Mouse (Mus musculus): ENCODE measurements around the gene Orai2. TPM values are rescaled to one million over a fixed set of nuclear protein-coding genes. Genes with fewer than 3 reads are reported as not detected.
"Not testable (repeated sequence)": the region's sequence is repeated elsewhere in the genome, so short reads cannot be mapped to it uniquely, and the experiment has no call there.

Gene Orai2
- total RNA-seq, 2 experiments from 2014 or later = 10.1 to 20.3 TPM

- peak; percentile 27; the same call in 1 of the 2 replicates for ATAC-seq (replicated peaks; ENCODE audit: low FRiP score, low TSS enrichment, poor library complexity, severe bottlenecking)
Measured at GRCm38 (mm10) chr5:136179594-136179993, 9.1 kb upstream of the Orai2 start.

GRCm38 (mm10) chr5:136173606-136174463 lies 3.3 kb upstream of the Orai2 start:
- no peak for ATAC-seq (replicated peaks; ENCODE audit: low FRiP score, low TSS enrichment, poor library complexity, severe bottlenecking)

GRCm38 (mm10) chr5:136172939-136173338 lies 2.4 kb upstream of the Orai2 start:
- no peak for ATAC-seq (replicated peaks; ENCODE audit: low FRiP score, low TSS enrichment, poor library complexity, severe bottlenecking)

- peak; percentile 10; the same call in 1 of the 2 replicates for ATAC-seq (replicated peaks; ENCODE audit: low FRiP score, low TSS enrichment, poor library complexity, severe bottlenecking)
Measured at GRCm38 (mm10) chr5:136171363-136172341, 1.1 kb upstream of the Orai2 start.

GRCm38 (mm10) chr5:136169626-136170511 lies 644 bp downstream of the Orai2 start:
- 0 out of 2 replicates have a peak, but pooled peaks have one; percentile 13 for ATAC-seq (replicated peaks; ENCODE audit: low FRiP score, low TSS enrichment, poor library complexity, severe bottlenecking)

GRCm38 (mm10) chr5:136168071-136168470 lies 2.4 kb downstream of the Orai2 start:
- ATAC-seq (replicated peaks; ENCODE audit: low FRiP score, low TSS enrichment, poor library complexity, severe bottlenecking) = no peak

GRCm38 (mm10) chr5:136167296-136167695 lies 3.2 kb downstream of the Orai2 start:
- no peak for ATAC-seq (replicated peaks; ENCODE audit: low FRiP score, low TSS enrichment, poor library complexity, severe bottlenecking)

- ATAC-seq (replicated peaks; ENCODE audit: low FRiP score, low TSS enrichment, poor library complexity, severe bottlenecking) = 0 out of 2 replicates have a peak, but pooled peaks have one; percentile 46
Measured at GRCm38 (mm10) chr5:136165246-136165645, 5.3 kb downstream of the Orai2 start.

- no peak for ATAC-seq (replicated peaks; ENCODE audit: low FRiP score, low TSS enrichment, poor library complexity, severe bottlenecking)
Measured at GRCm38 (mm10) chr5:136163807-136164474, 6.6 kb downstream of the Orai2 start.

GRCm38 (mm10) chr5:136160084-136160483 lies 10.4 kb downstream of the Orai2 start:
- not testable (repeated sequence) for ATAC-seq (replicated peaks; ENCODE audit: low FRiP score, low TSS enrichment, poor library complexity, severe bottlenecking)

- ATAC-seq (replicated peaks; ENCODE audit: low FRiP score, low TSS enrichment, poor library complexity, severe bottlenecking) = no peak
Measured at GRCm38 (mm10) chr5:136155399-136155798, 15.1 kb downstream of the Orai2 start.

- ATAC-seq (replicated peaks; ENCODE audit: low FRiP score, low TSS enrichment, poor library complexity, severe bottlenecking) = no peak
Measured at GRCm38 (mm10) chr5:136152365-136152764, 18.1 kb downstream of the Orai2 start.

GRCm38 (mm10) chr5:136149134-136149576 lies 21.4 kb downstream of the Orai2 start:
- ATAC-seq (replicated peaks; ENCODE audit: low FRiP score, low TSS enrichment, poor library complexity, severe bottlenecking) = peak; percentile 76

- ATAC-seq (replicated peaks; ENCODE audit: low FRiP score, low TSS enrichment, poor library complexity, severe bottlenecking) = no peak
Measured at GRCm38 (mm10) chr5:136147704-136148103, 22.8 kb downstream of the Orai2 start.

GRCm38 (mm10) chr5:136146936-136147335 lies 23.6 kb downstream of the Orai2 start:
- ATAC-seq (replicated peaks; ENCODE audit: low FRiP score, low TSS enrichment, poor library complexity, severe bottlenecking) = no peak

- ATAC-seq (replicated peaks; ENCODE audit: low FRiP score, low TSS enrichment, poor library complexity, severe bottlenecking) = peak; percentile 65
Measured at GRCm38 (mm10) chr5:136144606-136145430, 25.7 kb downstream of the Orai2 start.

- ATAC-seq (replicated peaks; ENCODE audit: low FRiP score, low TSS enrichment, poor library complexity, severe bottlenecking) = no peak
Measured at GRCm38 (mm10) chr5:136143161-136143755, 27.3 kb downstream of the Orai2 start.

All from megakaryocyte-erythroid progenitor cell, adult 5-6 weeks (primary cell).